11 mouse cellular contexts compared by ENCODE assay signal in the genomic region with DNA sequence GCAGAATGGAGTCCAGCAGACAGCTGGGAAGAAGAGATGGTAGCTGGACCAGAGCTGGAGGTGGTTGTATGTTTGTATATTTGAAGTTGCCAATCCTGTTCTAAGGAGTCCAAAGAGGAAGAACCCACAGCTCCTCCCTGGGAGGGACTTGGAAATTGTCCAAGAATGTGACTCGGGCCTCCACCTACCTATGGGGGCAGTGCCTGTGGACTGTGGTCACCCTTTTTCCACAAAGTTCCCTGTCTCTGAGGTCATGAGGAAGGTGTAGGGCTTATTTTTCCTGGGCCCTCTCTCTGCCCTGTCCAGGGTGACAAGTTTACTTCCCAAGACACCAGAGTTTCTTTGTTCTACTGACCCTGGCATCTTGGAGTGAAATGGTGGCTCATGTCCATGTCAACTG. TPM values are rescaled to one million over a fixed set of nuclear protein-coding genes. Genes with fewer than 3 reads are reported as not detected.
DNase-seq lines count a peak whose midpoint lies in the region; ATAC-seq and TF ChIP-seq lines count a peak whose summit lies in the region.
"Had no signal": no experiment of that assay in that cellular context is flagged by ENCODE, and none has a peak within 500 bp of the region (broad histone marks: within the 10 kb centered on the region; RNA-seq: fewer than 3 reads in every experiment).

No protein-coding gene starts in this region.

- TF ChIP-seq CTCF in midbrain, postnatal 0 days (IDR thresholded peaks at IDR 0.05), result no peak

- no peak overlapping the region for H3K9ac ChIP-seq in kidney, embryonic 15.5 days
- H3K9ac ChIP-seq in midbrain, embryonic 13.5 days (replicated peaks), result no peak overlapping the region
- H3K9ac ChIP-seq in midbrain, postnatal 0 days (replicated peaks; ENCODE audit: low read length, poor library complexity, severe bottlenecking), result no peak overlapping the region
- H3K9ac ChIP-seq: liver, embryonic 15.5 days had no signal

- H3K4me1 ChIP-seq in kidney, embryonic 15.5 days, result 0 out of 2 replicates have a peak, but pooled peaks cover 6% of the 10 kb centered on the region
- peaks cover 6% of the 10 kb centered on the region for H3K4me1 ChIP-seq in brown adipose tissue, adult 24 weeks (ENCODE audit: control insufficient read depth, insufficient read depth, insufficient read length, low read length)
- H3K4me1 ChIP-seq in midbrain, embryonic 13.5 days (replicated peaks), result no peaks in the 10 kb centered on the region
- no peaks in the 10 kb centered on the region for H3K4me1 ChIP-seq in midbrain, postnatal 0 days (ENCODE audit: insufficient read depth, low read length)
- H3K4me1 ChIP-seq: liver, embryonic 15.5 days had no signal

- WGBS in kidney, embryonic 15.5 days, result 45% methylated on average over 1 of the region's 1 CpGs
- WGBS in midbrain, embryonic 13.5 days, result 81% methylated on average over 1 of the region's 1 CpGs
- WGBS in midbrain, postnatal 0 days, result 65% methylated on average over 1 of the region's 1 CpGs

- H3K36me3 ChIP-seq in kidney, embryonic 15.5 days, result no peaks in the 10 kb centered on the region
- H3K36me3 ChIP-seq in midbrain, embryonic 13.5 days, result no peaks in the 10 kb centered on the region
- H3K36me3 ChIP-seq in midbrain, postnatal 0 days (ENCODE audit: insufficient read depth, low read length), result no peaks in the 10 kb centered on the region
- H3K36me3 ChIP-seq: forebrain, embryonic 10.5 days; G1E; liver, embryonic 15.5 days had no signal

- no peak overlapping the region for H3K27ac ChIP-seq in kidney, embryonic 15.5 days
- H3K27ac ChIP-seq in brown adipose tissue, adult 24 weeks (replicated peaks; ENCODE audit: low read depth, low read length), result peak overlapping the region; percentile 41; the same call in 1 of the 2 replicates
- no peak overlapping the region for H3K27ac ChIP-seq in midbrain, embryonic 13.5 days
- H3K27ac ChIP-seq in midbrain, postnatal 0 days (ENCODE audit: low read depth, low read length), result no peak overlapping the region
- H3K27ac ChIP-seq: forebrain, embryonic 10.5 days; liver, embryonic 15.5 days had no signal

- ATAC-seq in kidney, embryonic 15.5 days (replicated peaks; ENCODE audit: low FRiP score), result no peak
- ATAC-seq in monocyte, adult 5-6 weeks (replicated peaks; ENCODE audit: insufficient number of reproducible peaks, low FRiP score, low TSS enrichment, poor library complexity, severe bottlenecking), result peak; percentile 27
- ATAC-seq in midbrain, embryonic 13.5 days, result no peak
- no peak for ATAC-seq in midbrain, postnatal 0 days (ENCODE audit: low FRiP score)

- H3K4me3 ChIP-seq in kidney, embryonic 15.5 days (replicated peaks), result no peak overlapping the region
- H3K4me3 ChIP-seq in brown adipose tissue, adult 24 weeks (ENCODE audit: insufficient read depth, low read depth, low read length), result no peak overlapping the region
- H3K4me3 ChIP-seq in midbrain, embryonic 13.5 days (replicated peaks), result no peak overlapping the region
- no peak overlapping the region for H3K4me3 ChIP-seq in midbrain, postnatal 0 days (ENCODE audit: low read depth, low read length)
- H3K4me3 ChIP-seq: forebrain, embryonic 10.5 days; liver, embryonic 15.5 days had no signal

- H3K27me3 ChIP-seq in kidney, embryonic 15.5 days, result no peaks in the 10 kb centered on the region
- H3K27me3 ChIP-seq in midbrain, embryonic 13.5 days, result no peaks in the 10 kb centered on the region
- no peaks in the 10 kb centered on the region for H3K27me3 ChIP-seq in midbrain, postnatal 0 days (ENCODE audit: insufficient read depth, low read length)
- H3K27me3 ChIP-seq: liver, embryonic 15.5 days had no signal

- H3K4me2 ChIP-seq in kidney, embryonic 15.5 days, result no peak overlapping the region
- no peak overlapping the region for H3K4me2 ChIP-seq in midbrain, embryonic 13.5 days (replicated peaks)
- H3K4me2 ChIP-seq in midbrain, postnatal 0 days (ENCODE audit: low read depth, low read length, poor library complexity, severe bottlenecking), result no peak overlapping the region
- H3K4me2 ChIP-seq: liver, embryonic 15.5 days had no signal

- no peaks in the 10 kb centered on the region for H3K9me3 ChIP-seq in kidney, embryonic 15.5 days (replicated peaks)
- H3K9me3 ChIP-seq in midbrain, embryonic 13.5 days, result no peaks in the 10 kb centered on the region
- H3K9me3 ChIP-seq in midbrain, postnatal 0 days (ENCODE audit: low read length), result no peaks in the 10 kb centered on the region
- H3K9me3 ChIP-seq: forebrain, embryonic 10.5 days; G1E; liver, embryonic 15.5 days had no signal

- peak; percentile 23 for DNase-seq in kidney, adult 18-20 months
- peak; percentile 32 to 66 for DNase-seq in kidney, postnatal 25 days
- no peak for DNase-seq in frontal cortex, postnatal 14 days (ENCODE audit: low spot score in 2 of 2)
- DNase-seq in midbrain, postnatal 0 days (ENCODE audit: low spot score), result no peak

RNA-seq across cellular contexts. Expression of a gene that starts 39.6 kb away (rescaled TPM):
- 23.3 and 24.2 TPM in 2 replicates for polyA plus RNA-seq in kidney, embryonic 15.5 days (2015; fragmentation: Nextera tagmentation; extraction: Ambion mirVana)
- polyA plus RNA-seq in brown adipose tissue, adult 24 weeks (2012; ENCODE audit: insufficient read depth, insufficient read length, missing spikeins), result 7.3 and 12.5 TPM in 2 replicates
- 262 to 469 TPM (median 399 TPM) in 3 replicates for total RNA-seq in monocyte, adult 5-6 weeks (2017)
- polyA plus RNA-seq in midbrain, embryonic 13.5 days (2015; fragmentation: Nextera tagmentation; extraction: Ambion mirVana), result 4.9 and 9.8 TPM in 2 replicates
- 10.2 and 15.8 TPM in 2 replicates for total RNA-seq in midbrain, postnatal 0 days (2014; rRNA removed)
- 12.5 and 15.4 TPM in 2 replicates for polyA plus RNA-seq in midbrain, postnatal 0 days (2015; fragmentation: Nextera tagmentation; extraction: Ambion mirVana)
- total RNA-seq: G1E had no signal
- polyA plus RNA-seq: G1E had no signal

Comparison
In these comparisons a context has a peak if more than half of its experiments do, and no peak if none do; other contexts are left out.
1. DNase-seq: peak in kidney, adult 18-20 months (single experiment) and kidney, postnatal 25 days (2 of 2); none in frontal cortex, postnatal 14 days (0 of 2) and midbrain, postnatal 0 days (single experiment).